Mouse (Mus musculus) limb, embryonic 11.5 days (tissue): Measurements from ENCODE around the gene Ctps2. TPM values are rescaled to one million over a fixed set of nuclear protein-coding genes. Genes with fewer than 3 reads are reported as not detected.

Source experiments
- ATAC-seq: fragments of 200-750 bp; cut with Nextera tagmentation; 2 replicates; pipeline ENCODE4 v1.8.0; 2017; ENCODE audit warnings: low read depth; ENCODE audit not compliant: insufficient number of reproducible peaks, low FRiP score, low TSS enrichment
- DNase-seq: peaks from one replicate; pipeline ENCODE4 v3.0.0-alpha.2; 2015; ENCODE audit warnings: low spot score
- H3K27ac ChIP-seq: fragments of 300-500 bp; sonication (generic); replicated peaks from 2 replicates; pipeline ENCODE4 v1.5.1; 2014; ENCODE audit warnings: low read depth, mild to moderate bottlenecking, low read length
- H3K27me3 ChIP-seq: fragments of 300-500 bp; sonication (generic); 2 replicates; pipeline ENCODE4 v1.6.1; 2014; ENCODE audit warnings: mild to moderate bottlenecking, low read length, mixed read lengths; ENCODE audit not compliant: control insufficient read depth, insufficient read depth
- H3K36me3 ChIP-seq: fragments of 300-500 bp; sonication (generic); 2 replicates; pipeline ENCODE4 v1.6.1; 2014; ENCODE audit warnings: mild to moderate bottlenecking, low read length, moderate library complexity, mixed read lengths; ENCODE audit not compliant: control insufficient read depth, insufficient read depth
- H3K4me1 ChIP-seq: fragments of 300-500 bp; sonication (generic); 2 replicates; pipeline ENCODE4 v1.6.1; 2014; ENCODE audit warnings: low read length, mixed read lengths; ENCODE audit not compliant: control insufficient read depth, insufficient read depth
- H3K4me2 ChIP-seq: fragments of 300-500 bp; sonication (generic); 2 replicates; pipeline ENCODE4 v1.6.1; 2014; ENCODE audit warnings: low read depth, mild to moderate bottlenecking, moderate library complexity; ENCODE audit not compliant: severe bottlenecking
- H3K4me3 ChIP-seq: fragments of 300-500 bp; sonication (generic); 2 replicates; pipeline ENCODE4 v1.5.1; 2014; ENCODE audit warnings: low read depth, low read length
- H3K9ac ChIP-seq: fragments of 300-500 bp; sonication (generic); 2 replicates; pipeline ENCODE4 v1.6.1; 2014; ENCODE audit warnings: mild to moderate bottlenecking, low read length
- H3K9me3 ChIP-seq: fragments of 300-500 bp; sonication (generic); 2 replicates; pipeline ENCODE4 v1.6.1; 2016; ENCODE audit warnings: low read length; ENCODE audit not compliant: control insufficient read depth
- WGBS: fragments of 180-500 bp; shearing (Covaris S2); extraction: QIAGEN DNeasy Blood & Tissue Kit; methylation state at CpG from one replicate; pipeline ENCODE4 v1.1.7; 2014; 5-methylcytosine and 5-hydroxymethylcytosine counted together
- polyA plus RNA-seq: library from polyadenylated mRNA; unstranded; fragments of >200 nt; fragmentation: Nextera tagmentation; extraction: Ambion mirVana; gene quantifications from 2 replicates; pipeline ENCODE4 v1.2.1, GENCODE M21; 2014

Gene Ctps2
- polyA plus RNA-seq, 1 experiment from 2014 or later: 117 TPM

GRCm38 (mm10) chrX:162901371-162902039 is 467 bp downstream of the Ctps2 start:
- H3K36me3 ChIP-seq: no peaks in the 10 kb centered on the region
- H3K9ac ChIP-seq: peak overlapping the region; percentile 70
- ATAC-seq (peak; percentile 91), DNase-seq (peak; percentile 57)
- no peaks in the 10 kb centered on the region for H3K4me1 ChIP-seq
- peak overlapping the region; percentile 49 for H3K4me2 ChIP-seq
- 24% methylated on average over 25 of the region's 25 CpGs for WGBS
- peak overlapping the region; percentile 53 for H3K4me3 ChIP-seq
- H3K9me3 ChIP-seq: no peaks in the 10 kb centered on the region
- no peak overlapping the region for H3K27ac ChIP-seq
- H3K27me3 ChIP-seq: 0 out of 2 replicates have a peak, but pooled peaks cover 3% of the 10 kb centered on the region

- peak; percentile 45 for ATAC-seq
- no peak overlapping the region for H3K27ac ChIP-seq
- peak overlapping the region; percentile 70 for H3K9ac ChIP-seq
- H3K27me3 ChIP-seq: 0 out of 2 replicates have a peak, but pooled peaks cover 3% of the 10 kb centered on the region
- peak overlapping the region; percentile 49 for H3K4me2 ChIP-seq
- WGBS: 21% methylated on average over 29 of the region's 29 CpGs
- no peaks in the 10 kb centered on the region for H3K4me1 ChIP-seq
- H3K36me3 ChIP-seq: no peaks in the 10 kb centered on the region
- peak; percentile 30 for DNase-seq
- no peaks in the 10 kb centered on the region for H3K9me3 ChIP-seq
- peak overlapping the region; percentile 53 for H3K4me3 ChIP-seq
Observed at GRCm38 (mm10) chrX:162902040-162902734, 1.1 kb downstream of the Ctps2 start.

- Histone ChIP-seq H3K4me1 (no peaks in the 10 kb centered on the region), H3K9ac (no peak overlapping the region), H3K36me3 (no peaks in the 10 kb centered on the region; the same call in 1 of the 2 replicates), H3K27me3 (no peaks in the 10 kb centered on the region), H3K4me3 (no peak overlapping the region), H3K4me2 (no peak overlapping the region), H3K27ac (no peak overlapping the region), H3K9me3 (no peaks in the 10 kb centered on the region)
- DNase-seq (no peak), ATAC-seq (no peak)
- WGBS: 69% methylated on average over 3 of the region's 3 CpGs
Observed at GRCm38 (mm10) chrX:162907554-162907953, 6.5 kb downstream of the Ctps2 start.

- Histone ChIP-seq H3K4me3 (no peak overlapping the region), H3K4me2 (no peak overlapping the region), H3K36me3 (no peaks in the 10 kb centered on the region; the same call in 1 of the 2 replicates), H3K4me1 (no peaks in the 10 kb centered on the region), H3K27ac (no peak overlapping the region), H3K27me3 (no peaks in the 10 kb centered on the region), H3K9ac (no peak overlapping the region), H3K9me3 (no peaks in the 10 kb centered on the region)
- DNase-seq (no peak), ATAC-seq (no peak)
- WGBS: 92% methylated on average over 3 of the region's 3 CpGs
Observed at GRCm38 (mm10) chrX:162913651-162914050, 12.6 kb downstream of the Ctps2 start.

- Histone ChIP-seq H3K9me3 (no peaks in the 10 kb centered on the region), H3K4me3 (no peak overlapping the region), H3K4me1 (no peaks in the 10 kb centered on the region), H3K4me2 (no peak overlapping the region), H3K27me3 (no peaks in the 10 kb centered on the region), H3K27ac (no peak overlapping the region), H3K36me3 (no peaks in the 10 kb centered on the region), H3K9ac (no peak overlapping the region)
- ATAC-seq (no peak), DNase-seq (peak; percentile 63)
- WGBS: 38% methylated on average over 5 of the region's 5 CpGs
Observed at GRCm38 (mm10) chrX:162915697-162916096, 14.7 kb downstream of the Ctps2 start.

- no peaks in the 10 kb centered on the region for H3K27me3 ChIP-seq
Observed at GRCm38 (mm10) chrX:162921487-162922125, 20.6 kb downstream of the Ctps2 start.

GRCm38 (mm10) chrX:162931467-162931866 is 30.4 kb downstream of the Ctps2 start:
- Histone ChIP-seq H3K9me3 (no peaks in the 10 kb centered on the region), H3K27me3 (no peaks in the 10 kb centered on the region), H3K4me3 (no peak overlapping the region), H3K4me2 (no peak overlapping the region), H3K4me1 (no peaks in the 10 kb centered on the region), H3K36me3 (no peaks in the 10 kb centered on the region; the same call in 1 of the 2 replicates), H3K27ac (no peak overlapping the region), H3K9ac (no peak overlapping the region)
- DNase-seq (no peak), ATAC-seq (no peak)
- WGBS: 83% methylated on average over 2 of the region's 2 CpGs

More at GRCm38 (mm10) chrX:162921487-162922125, 20.6 kb downstream of the Ctps2 start:
- Histone ChIP-seq H3K4me2 (no peak overlapping the region), H3K4me3 (no peak overlapping the region), H3K9ac (no peak overlapping the region), H3K9me3 (no peaks in the 10 kb centered on the region), H3K4me1 (no peaks in the 10 kb centered on the region), H3K27ac (no peak overlapping the region), H3K36me3 (no peaks in the 10 kb centered on the region)
- ATAC-seq: no peak
- DNase-seq: no peak
- WGBS: 92% methylated on average over 8 of the region's 8 CpGs

- H3K4me2 ChIP-seq: no peak overlapping the region
- no peaks in the 10 kb centered on the region for H3K4me1 ChIP-seq
- H3K27ac ChIP-seq: no peak overlapping the region
- no peak overlapping the region for H3K4me3 ChIP-seq
- 87% methylated on average over 1 of the region's 1 CpGs for WGBS
- ATAC-seq (no peak), DNase-seq (no peak)
- H3K36me3 ChIP-seq: no peaks in the 10 kb centered on the region
- no peaks in the 10 kb centered on the region for H3K9me3 ChIP-seq
- no peak overlapping the region for H3K9ac ChIP-seq
- H3K27me3 ChIP-seq: no peaks in the 10 kb centered on the region
Observed at GRCm38 (mm10) chrX:162942027-162942426, 41.0 kb downstream of the Ctps2 start.
